Mouse (Mus musculus): Measurements from ENCODE around the gene Zfp593.

Zfp593 gene

GRCm38 (mm10) chr4:134222793-134223600, 22.4 kb downstream of the Zfp593 start:
- no peak for DNase-seq (ENCODE audit: low read depth)

- no peak for DNase-seq (ENCODE audit: low read depth)
These were observed 38.8 kb downstream of the Zfp593 start for GRCm38 (mm10) chr4:134206488-134207053.

GRCm38 (mm10) chr4:134203340-134203896, 42.0 kb downstream of the Zfp593 start:
- DNase-seq (ENCODE audit: low read depth): no peak

- no peak for DNase-seq (ENCODE audit: low read depth)
These were observed 42.5 kb downstream of the Zfp593 start, which contains the start of gene Gm7534 for GRCm38 (mm10) chr4:134202904-134203303. Gm7534 (minus strand) TSS chr4:134203004.

- DNase-seq (ENCODE audit: low read depth): no peak
These were observed 46.0 kb downstream of the Zfp593 start for GRCm38 (mm10) chr4:134199371-134199770.
